ENCODE assay signal across 24 mouse cellular contexts in the genomic region with DNA sequence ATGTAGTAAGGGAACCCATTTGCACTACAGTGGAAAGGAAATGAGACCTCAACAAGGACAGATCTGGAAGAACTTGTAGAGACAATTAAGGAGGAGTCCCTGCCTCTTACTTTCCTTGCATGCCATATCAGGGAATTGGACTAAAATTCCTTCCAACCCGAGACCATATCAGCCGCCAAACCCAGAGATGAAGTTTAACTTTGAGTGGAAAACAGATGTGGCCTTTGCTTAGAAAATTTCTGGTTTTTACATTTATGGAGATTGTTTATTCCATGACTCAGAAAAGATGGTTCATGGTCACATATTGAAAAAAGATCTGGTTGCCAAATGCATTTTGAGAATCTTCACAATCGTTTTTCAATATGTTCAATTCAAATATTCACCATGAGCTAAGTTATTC.
A peak's percentile ranks its signal among the peaks of the same experiment; 100 is the strongest.
DNase-seq lines count a peak whose midpoint lies in the region; ATAC-seq and TF ChIP-seq lines count a peak whose summit lies in the region.
"Had no signal": no experiment of that assay in that cellular context is flagged by ENCODE, and none has a peak within 500 bp of the region (broad histone marks: within the 10 kb centered on the region; RNA-seq: fewer than 3 reads in every experiment).

No protein-coding gene starts in this region.

- peak overlapping the region; percentile 52; the same call in 1 of the 2 replicates for H3K27ac ChIP-seq in embryonic facial prominence, embryonic 14.5 days (replicated peaks; ENCODE audit: low read depth, low read length)
- H3K27ac ChIP-seq in embryonic facial prominence, embryonic 10.5 days (replicated peaks) = no peak overlapping the region
- no peak overlapping the region for H3K27ac ChIP-seq in limb, embryonic 14.5 days (replicated peaks; ENCODE audit: low read depth, low read length)
- no peak overlapping the region for H3K27ac ChIP-seq in limb, embryonic 10.5 days
- H3K27ac ChIP-seq in heart, adult 2 months = no peak overlapping the region
- H3K27ac ChIP-seq: embryonic facial prominence, embryonic 12.5 days; forebrain, embryonic 10.5 days; forebrain, embryonic 12.5 days had no signal

- 39% methylated on average over 3 of the region's 3 CpGs for WGBS in embryonic facial prominence, embryonic 14.5 days
- WGBS in embryonic facial prominence, embryonic 10.5 days = 78% methylated on average over 3 of the region's 3 CpGs
- WGBS in limb, embryonic 14.5 days = 53% methylated on average over 3 of the region's 3 CpGs
- WGBS in limb, embryonic 10.5 days = 86% methylated on average over 3 of the region's 3 CpGs
- WGBS in heart, adult 2 months = 37% methylated on average over 3 of the region's 3 CpGs

- ATAC-seq in embryonic facial prominence, embryonic 14.5 days (ENCODE audit: low read depth) = no peak
- peak; percentile 62; the same call in 1 of the 2 replicates for ATAC-seq in limb, embryonic 14.5 days (ENCODE audit: low FRiP score, low read depth)
- ATAC-seq: activated CD4-positive, CD25-positive, alpha-beta regulatory T cell, adult 4 months; forebrain, embryonic 14.5 days; forebrain, embryonic 16.5 days; Patski had no signal

- intact Hi-C loops in heart, adult 2 months (cut with DNase I) = no loop called here

- DNase-seq in embryonic facial prominence, embryonic 14.5 days (ENCODE audit: low spot score) = peak; percentile 55
- no peak for DNase-seq in embryonic facial prominence, embryonic 10.5 days (ENCODE audit: low spot score)
- DNase-seq in limb, embryonic 14.5 days (ENCODE audit: low spot score) = peak; percentile 44
- DNase-seq in limb, embryonic 10.5 days (ENCODE audit: low spot score) = no peak
- peak; percentile 29 for DNase-seq in skeletal muscle tissue, adult 2 months (ENCODE audit: low read depth, low spot score)
- DNase-seq in heart, adult 2 months = no peak
- DNase-seq: adrenal gland, adult 8-10 months; adrenal gland, postnatal 14 days; adrenal gland, postnatal 36 days; cerebellum, adult 11-12 months; cerebellum, adult 8-10 months; cerebellum, adult 9-11 months; cerebellum, postnatal 14 days; cerebellum, postnatal 36 days; embryo, embryonic 11 days had no signal

- H3K9me3 ChIP-seq in embryonic facial prominence, embryonic 14.5 days (ENCODE audit: control insufficient read depth, low read length) = no peaks in the 10 kb centered on the region
- H3K9me3 ChIP-seq in embryonic facial prominence, embryonic 10.5 days = no peaks in the 10 kb centered on the region
- no peaks in the 10 kb centered on the region for H3K9me3 ChIP-seq in limb, embryonic 14.5 days (ENCODE audit: control insufficient read depth, low read length)
- no peaks in the 10 kb centered on the region for H3K9me3 ChIP-seq in limb, embryonic 10.5 days (replicated peaks)
- H3K9me3 ChIP-seq: embryonic facial prominence, embryonic 12.5 days; embryonic facial prominence, embryonic 15.5 days; forebrain, embryonic 10.5 days; forebrain, embryonic 12.5 days had no signal

- H3K4me2 ChIP-seq in embryonic facial prominence, embryonic 14.5 days (ENCODE audit: low read depth, low read length) = no peak overlapping the region
- H3K4me2 ChIP-seq in limb, embryonic 14.5 days (replicated peaks; ENCODE audit: low read depth, low read length, severe bottlenecking) = no peak overlapping the region
- H3K4me2 ChIP-seq: embryonic facial prominence, embryonic 12.5 days; embryonic facial prominence, embryonic 15.5 days; forebrain, embryonic 12.5 days had no signal

- no peak for TF ChIP-seq POLR2A in limb, embryonic 14.5 days (IDR thresholded peaks at IDR 0.05; ENCODE audit: borderline replicate concordance, extremely low read depth, insufficient read depth, insufficient read length)
- no peak for TF ChIP-seq POLR2A in heart, adult 2 months (IDR thresholded peaks at IDR 0.05; ENCODE audit: insufficient read depth, low read depth, low read length)

- no peak overlapping the region for H3K9ac ChIP-seq in embryonic facial prominence, embryonic 14.5 days (ENCODE audit: low read depth, low read length)
- no peak overlapping the region for H3K9ac ChIP-seq in limb, embryonic 14.5 days (ENCODE audit: low read depth, low read length, severe bottlenecking)
- H3K9ac ChIP-seq in heart, adult 2 months (ENCODE audit: low read depth, low read length) = no peak overlapping the region
- H3K9ac ChIP-seq: embryonic facial prominence, embryonic 12.5 days; embryonic facial prominence, embryonic 15.5 days; forebrain, embryonic 12.5 days had no signal

- no peak for TF ChIP-seq CTCF in heart, adult 2 months (IDR thresholded peaks at IDR 0.05)

- no peaks in the 10 kb centered on the region for H3K27me3 ChIP-seq in embryonic facial prominence, embryonic 14.5 days (replicated peaks; ENCODE audit: control insufficient read depth, insufficient read depth, low read length)
- no peaks in the 10 kb centered on the region for H3K27me3 ChIP-seq in embryonic facial prominence, embryonic 10.5 days (replicated peaks; ENCODE audit: low read depth, poor library complexity, severe bottlenecking)
- no peaks in the 10 kb centered on the region for H3K27me3 ChIP-seq in limb, embryonic 14.5 days (ENCODE audit: control insufficient read depth, insufficient read depth, low read length)
- H3K27me3 ChIP-seq in limb, embryonic 10.5 days (ENCODE audit: low read depth, poor library complexity, severe bottlenecking) = no peaks in the 10 kb centered on the region
- H3K27me3 ChIP-seq in heart, adult 2 months (ENCODE audit: control insufficient read depth, insufficient read depth, low read length) = no peaks in the 10 kb centered on the region
- H3K27me3 ChIP-seq: embryonic facial prominence, embryonic 12.5 days; embryonic facial prominence, embryonic 15.5 days; forebrain, embryonic 12.5 days; Patski had no signal

- no peaks in the 10 kb centered on the region for H3K79me2 ChIP-seq in heart, adult 2 months (replicated peaks; ENCODE audit: control insufficient read depth, insufficient read depth, low read length)

- H3K36me3 ChIP-seq in embryonic facial prominence, embryonic 14.5 days (ENCODE audit: control insufficient read depth, insufficient read depth, low read length) = no peaks in the 10 kb centered on the region
- H3K36me3 ChIP-seq in embryonic facial prominence, embryonic 10.5 days (replicated peaks) = no peaks in the 10 kb centered on the region
- H3K36me3 ChIP-seq in limb, embryonic 14.5 days (ENCODE audit: control insufficient read depth, insufficient read depth, low read length) = no peaks in the 10 kb centered on the region
- no peaks in the 10 kb centered on the region for H3K36me3 ChIP-seq in limb, embryonic 10.5 days
- no peaks in the 10 kb centered on the region for H3K36me3 ChIP-seq in heart, adult 2 months (ENCODE audit: control insufficient read depth, insufficient read depth, low read length)
- H3K36me3 ChIP-seq: embryonic facial prominence, embryonic 12.5 days; embryonic facial prominence, embryonic 15.5 days; forebrain, embryonic 10.5 days; forebrain, embryonic 12.5 days had no signal

- peaks cover 4% of the 10 kb centered on the region; the same call in 1 of the 2 replicates for H3K4me1 ChIP-seq in embryonic facial prominence, embryonic 14.5 days (ENCODE audit: control insufficient read depth, insufficient read depth, low read length)
- 0 out of 2 replicates have a peak, but pooled peaks cover 3% of the 10 kb centered on the region for H3K4me1 ChIP-seq in embryonic facial prominence, embryonic 10.5 days
- no peaks in the 10 kb centered on the region for H3K4me1 ChIP-seq in limb, embryonic 14.5 days (ENCODE audit: control insufficient read depth, insufficient read depth, low read length)
- H3K4me1 ChIP-seq in limb, embryonic 10.5 days = no peaks in the 10 kb centered on the region
- H3K4me1 ChIP-seq in heart, adult 2 months (ENCODE audit: control insufficient read depth, insufficient read depth, low read length) = no peaks in the 10 kb centered on the region
- H3K4me1 ChIP-seq: embryonic facial prominence, embryonic 12.5 days; embryonic facial prominence, embryonic 15.5 days; forebrain, embryonic 10.5 days; forebrain, embryonic 12.5 days had no signal

- TF ChIP-seq EP300 in heart, adult 2 months (IDR thresholded peaks at IDR 0.05; ENCODE audit: insufficient read depth, low read depth, low read length) = no peak

- no peak overlapping the region for H3K4me3 ChIP-seq in embryonic facial prominence, embryonic 14.5 days (ENCODE audit: low read depth, low read length)
- H3K4me3 ChIP-seq in embryonic facial prominence, embryonic 10.5 days = no peak overlapping the region
- no peak overlapping the region for H3K4me3 ChIP-seq in limb, embryonic 14.5 days (replicated peaks; ENCODE audit: low read length)
- no peak overlapping the region for H3K4me3 ChIP-seq in limb, embryonic 10.5 days
- H3K4me3 ChIP-seq in heart, adult 2 months = no peak overlapping the region
- H3K4me3 ChIP-seq: embryonic facial prominence, embryonic 12.5 days; embryonic facial prominence, embryonic 15.5 days; erythroblast, embryonic 14.5 days; forebrain, embryonic 10.5 days; forebrain, embryonic 12.5 days had no signal

Comparison
In these comparisons a context has a peak if more than half of its experiments do, and no peak if none do; other contexts are left out.
1. DNase-seq: peak in embryonic facial prominence, embryonic 14.5 days (single experiment), limb, embryonic 14.5 days (single experiment) and skeletal muscle tissue, adult 2 months (single experiment); none in embryonic facial prominence, embryonic 10.5 days (single experiment), limb, embryonic 10.5 days (single experiment) and heart, adult 2 months (0 of 2).